Mouse (Mus musculus): ENCODE data around the gene Hps1. TPM values are rescaled to one million over a fixed set of nuclear protein-coding genes. Genes with fewer than 3 reads are reported as not detected.

The Hps1 gene
- total RNA-seq, 2 experiments from 2014 or later = 1.4 to 1.5 TPM

DNA sequence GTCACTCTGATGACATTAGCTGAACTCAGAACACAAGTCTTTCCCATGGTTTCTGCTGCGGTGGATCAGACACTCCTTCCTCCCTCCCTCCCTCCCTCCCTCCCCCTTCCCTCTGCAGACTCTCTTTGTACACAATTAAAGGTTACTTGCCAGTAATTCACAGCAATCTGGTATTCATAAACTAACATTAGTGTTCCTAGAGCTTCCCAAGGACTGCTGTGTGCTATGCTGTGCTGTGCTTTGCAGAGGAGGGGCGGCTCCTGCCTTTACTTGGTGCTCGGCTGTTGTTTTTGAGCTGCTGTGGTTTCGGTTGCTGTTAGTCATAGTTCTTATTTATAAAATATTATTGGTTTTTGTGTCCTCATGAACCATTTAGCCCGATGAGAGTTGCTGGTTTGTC lies 62.1 kb downstream of the Hps1 start:
- no peak for DNase-seq

DNA sequence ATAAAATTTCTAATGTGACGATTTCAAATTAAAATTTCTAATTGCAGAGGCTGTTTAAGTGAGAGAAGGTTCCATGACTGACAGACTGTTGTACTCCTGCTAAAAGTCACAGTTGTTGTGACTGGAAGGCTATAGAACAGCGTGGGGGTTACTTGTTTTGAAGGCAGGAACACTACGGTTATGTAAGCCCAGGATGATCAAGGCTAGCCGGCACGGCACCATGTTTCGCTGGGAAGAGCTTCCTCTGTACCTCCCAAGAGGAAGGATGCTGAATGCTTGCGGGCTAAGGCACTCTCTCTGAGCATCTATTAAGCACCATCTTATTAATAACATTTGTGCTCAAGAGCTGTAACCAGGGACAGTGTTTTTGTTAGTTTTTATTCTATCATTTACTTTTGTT lies 63.3 kb downstream of the Hps1 start:
- no peak for DNase-seq

DNA sequence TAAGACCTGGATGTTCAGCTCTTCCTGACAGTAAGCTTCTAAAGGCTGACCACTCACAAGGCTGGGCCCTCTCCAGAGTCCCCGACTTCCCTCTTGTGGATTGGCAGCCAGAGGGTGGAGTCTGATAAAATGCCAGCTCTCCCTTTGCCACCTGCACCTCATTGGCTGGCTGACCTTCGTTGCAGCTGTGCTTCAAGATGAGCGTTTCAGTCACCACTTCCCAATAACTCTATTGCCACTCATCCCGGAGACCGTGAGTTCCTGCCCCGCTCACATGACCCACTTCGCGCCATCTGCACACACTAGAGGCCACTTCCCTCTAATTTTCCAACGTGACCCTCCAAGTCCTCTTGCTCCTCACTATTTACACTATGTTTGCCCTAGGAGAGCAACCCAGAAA lies 66.0 kb downstream of the Hps1 start:
- peak in 1 of 2 experiments; percentile 41 for DNase-seq

Other genes starting within 250 kb of the Hps1 start
- gene Loxl4, start 167.2 kb downstream of the Hps1 start, total RNA-seq (2021) = under 1 TPM; 0.67 to 0.92 TPM
- gene Pyroxd2, start 27.2 kb downstream of the Hps1 start, total RNA-seq (2021) = 1 to 10 TPM; 3.3 to 4.3 TPM